Mouse (Mus musculus) gastrocnemius, postnatal 4 days (tissue): ENCODE measurements around the gene Gm42715. TPM values are rescaled to one million over a fixed set of nuclear protein-coding genes. Genes with fewer than 3 reads are reported as not detected.
A peak's percentile ranks its signal among the peaks of the same experiment; 100 is the strongest.
"Not testable (repeated sequence)": the region's sequence is repeated elsewhere in the genome, so short reads cannot be mapped to it uniquely, and the experiment has no call there.

Source experiments
- DNase-seq, 2 experiments: peaks; one replicate each; pipeline ENCODE4 v3.0.0; 2021 to 2022; ENCODE audit warnings: low spot score in 2 of 2, mixed read lengths in 2 of 2
- total RNA-seq, 2 experiments: library from RNA; stranded (reverse); gene quantifications; 2 replicates each; pipeline ENCODE4 v1.2.3; 2021

The Gm42715 gene
- total RNA-seq, 2 experiments from 2014 or later = 15.0 to 19.1 TPM

DNA sequence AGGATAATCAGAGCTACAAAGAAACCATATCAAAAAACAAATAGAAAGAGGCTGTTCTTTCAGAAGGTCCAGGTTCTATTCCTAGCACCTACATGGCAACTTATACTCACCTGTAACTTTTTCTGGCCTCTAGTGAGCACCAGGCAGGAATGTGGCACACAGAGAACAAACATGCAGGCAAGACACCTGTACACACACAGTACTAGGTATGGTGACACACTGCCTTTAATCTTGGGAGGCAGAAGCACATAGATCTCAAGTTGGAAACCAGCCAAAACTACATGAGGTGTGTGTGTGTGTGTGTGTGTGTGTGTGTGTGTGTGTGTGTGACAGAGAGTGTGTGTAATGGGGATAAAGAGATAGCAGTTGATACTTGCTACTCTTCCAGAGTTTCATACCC, 24.7 kb upstream of the Gm42715 start:
- no peak for DNase-seq

DNA sequence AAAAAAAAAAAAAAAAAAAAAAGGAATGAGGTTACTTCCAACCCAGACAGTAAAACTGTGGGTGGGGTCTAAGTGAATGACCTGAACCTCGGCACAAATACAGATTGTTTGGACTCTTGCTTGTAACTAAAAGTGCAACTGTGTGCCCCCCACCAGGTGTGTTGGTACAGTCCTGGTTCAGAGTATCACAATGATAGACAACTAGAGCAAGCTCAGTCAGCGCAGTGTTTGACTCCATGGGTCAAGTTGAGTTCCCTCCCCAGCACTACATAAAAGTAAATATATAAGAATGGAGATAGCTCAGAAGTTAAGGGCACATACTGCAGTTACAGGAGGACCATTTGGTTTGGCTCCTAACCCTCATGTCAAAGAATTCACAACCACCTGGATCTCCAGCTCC, 22.0 kb upstream of the Gm42715 start:
- no peak for DNase-seq

DNA sequence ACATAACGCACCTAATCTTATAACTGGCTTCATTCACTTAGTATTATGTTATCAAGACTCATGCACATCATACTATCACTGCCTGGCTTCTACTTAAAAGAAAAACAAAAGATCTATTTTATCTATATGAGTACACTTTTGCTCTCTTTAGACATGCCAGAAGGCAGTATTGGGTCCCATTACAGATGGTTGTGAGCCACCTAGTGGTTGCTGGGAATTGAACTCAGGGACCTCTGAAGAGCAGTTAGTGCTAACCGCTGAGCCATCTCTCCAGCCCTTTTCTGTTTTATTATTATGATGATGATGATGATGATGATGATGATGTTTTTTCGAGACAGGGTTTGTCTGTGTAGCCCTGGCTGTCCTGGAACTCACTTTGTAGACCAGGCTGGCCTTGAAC, 21.0 kb upstream of the Gm42715 start:
- DNase-seq = no peak

DNA sequence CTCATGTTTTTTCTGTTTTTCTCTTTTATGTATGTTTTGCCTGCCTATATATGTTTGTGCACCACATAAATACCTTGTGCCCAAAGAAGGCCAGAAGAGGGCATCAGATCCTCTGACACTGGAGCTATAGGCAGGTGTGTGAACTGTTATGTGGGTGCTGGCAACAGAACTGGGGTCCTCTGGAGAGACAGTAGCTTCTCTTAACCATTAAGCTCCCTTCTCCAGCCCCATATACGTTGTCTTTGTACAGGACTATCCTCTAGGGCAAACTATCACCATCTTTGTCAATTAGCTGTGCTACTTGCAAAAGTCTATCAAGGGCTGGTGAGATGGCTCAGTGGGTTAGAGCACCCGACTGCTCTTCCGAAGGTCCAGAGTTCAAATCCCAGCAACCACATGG, 11.1 kb upstream of the Gm42715 start:
- DNase-seq = no peak

DNA sequence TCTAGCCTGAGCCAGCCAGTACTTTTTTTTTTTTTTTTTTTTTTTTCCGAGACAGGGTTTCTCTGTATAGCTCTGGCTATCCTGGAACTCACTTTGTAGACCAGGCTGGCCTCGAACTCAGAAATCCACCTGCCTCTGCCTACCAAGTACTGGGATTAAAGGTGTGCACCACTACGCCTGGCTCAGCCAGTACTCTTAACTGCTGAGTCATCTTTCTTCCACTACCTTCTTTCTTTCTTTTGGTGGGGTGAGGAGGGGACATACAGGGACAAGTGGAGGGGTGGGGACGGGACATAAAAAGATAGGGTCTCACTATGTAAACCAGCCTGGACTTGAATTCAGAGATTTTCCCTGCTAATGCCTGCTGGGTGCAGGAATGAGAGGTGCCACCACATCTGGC, 9.6 kb upstream of the Gm42715 start:
- not testable (repeated sequence) for DNase-seq

DNA sequence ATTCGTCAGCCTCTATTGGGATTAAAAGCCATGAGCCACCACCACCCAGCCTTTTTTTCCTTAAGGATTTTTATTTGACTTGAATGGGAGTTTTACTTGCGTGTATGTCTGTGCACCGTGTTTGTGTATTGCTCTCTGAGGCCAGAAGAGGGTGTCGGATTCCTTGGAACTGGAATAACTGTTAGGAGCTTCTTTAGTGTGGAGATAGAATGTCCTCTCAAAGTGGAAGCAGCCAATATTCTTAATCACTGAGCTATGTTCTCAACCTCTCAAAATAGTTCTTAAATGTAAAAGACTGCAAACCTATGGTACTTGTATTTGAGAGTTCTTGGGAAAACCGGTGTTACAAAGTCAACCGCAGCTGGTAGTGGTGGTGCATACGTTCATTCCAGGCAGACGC, 8.1 kb upstream of the Gm42715 start:
- no peak for DNase-seq

DNA sequence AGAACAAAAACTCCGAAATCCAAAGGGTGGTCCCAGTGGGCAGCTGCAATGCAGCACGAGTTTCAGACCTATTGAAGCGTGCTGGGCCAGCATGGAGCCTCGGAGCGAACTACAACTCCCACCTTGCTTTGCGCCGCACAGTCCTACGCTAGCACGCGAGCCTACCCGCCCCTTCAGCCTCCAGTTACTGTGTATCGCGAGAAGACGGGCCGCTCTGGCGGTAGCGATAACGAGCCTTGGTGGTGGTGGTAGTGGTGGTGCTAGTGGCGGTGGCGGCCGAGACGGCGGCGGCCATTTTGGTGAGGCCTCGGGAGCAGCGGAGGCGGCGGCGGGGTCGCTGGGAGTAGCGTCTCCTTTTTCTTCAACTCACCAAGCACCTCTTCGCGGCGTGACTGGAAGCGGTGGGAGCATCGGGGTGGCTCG, 7.6 kb upstream of the Gm42715 start, which contains the start of gene Srcap:
Gene Srcap, plus strand, starts transcription at position 176 of the 423 bp plus-strand sequence.
- peak; percentile 84 to 95 for DNase-seq

DNA sequence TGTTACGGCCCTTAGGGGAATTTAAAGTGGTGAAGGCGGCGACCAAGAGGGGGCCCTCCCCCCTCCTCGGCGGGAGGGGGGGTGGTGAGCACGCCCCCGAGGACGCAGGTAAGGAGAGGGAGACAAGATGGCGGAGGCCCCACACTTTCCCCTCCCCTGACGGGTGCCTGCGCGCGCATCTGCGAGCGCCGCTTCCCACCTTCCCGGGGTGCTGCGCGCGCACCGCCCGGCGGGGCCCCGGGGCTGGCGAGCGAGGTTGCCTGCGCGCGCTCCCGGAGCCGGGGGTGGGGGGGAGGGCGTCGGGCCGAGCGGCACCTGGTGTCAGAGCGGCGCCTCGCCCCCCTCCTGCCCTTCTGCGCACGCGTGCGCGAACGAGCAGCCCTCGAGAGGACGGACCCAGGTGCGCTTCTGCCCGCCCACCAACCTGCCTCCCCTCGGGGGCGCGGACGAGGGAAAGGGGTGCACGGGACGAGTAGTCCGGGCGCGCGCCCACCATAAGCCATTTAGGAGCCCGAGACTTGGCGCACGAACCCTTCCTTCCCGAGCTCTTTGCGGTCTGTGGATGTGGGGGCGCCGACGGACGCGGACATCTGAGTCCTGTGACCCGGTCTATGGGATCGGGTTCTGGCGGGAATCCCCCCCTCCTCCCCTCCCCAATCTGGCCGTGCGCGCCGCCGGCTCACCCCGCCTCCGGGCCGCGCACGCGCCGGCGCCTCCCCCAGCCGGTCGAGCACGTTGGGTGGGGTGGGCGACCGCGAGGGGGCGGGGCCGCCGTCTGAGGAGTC, 7.0 kb upstream of the Gm42715 start:
- DNase-seq = peak; percentile 90 to 93

DNA sequence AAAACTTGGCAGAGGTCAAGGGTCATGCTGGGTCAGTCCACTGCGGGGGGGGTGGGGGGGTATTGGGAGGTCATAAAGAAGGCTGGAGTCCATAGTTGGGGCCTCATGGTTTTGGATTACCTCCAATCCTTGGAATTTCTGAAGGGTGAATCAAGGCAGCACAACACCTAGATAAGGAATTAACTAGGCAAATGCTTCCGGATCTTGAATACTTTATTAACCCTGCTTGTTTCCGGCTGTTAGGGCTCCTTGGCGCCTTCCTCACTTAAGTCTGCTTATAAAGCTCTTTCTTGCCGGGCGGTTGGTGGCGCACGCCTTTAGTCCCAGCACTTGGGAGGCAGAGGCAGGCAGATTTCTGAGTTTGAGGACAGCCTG, 6.4 kb upstream of the Gm42715 start:
- DNase-seq = no peak

DNA sequence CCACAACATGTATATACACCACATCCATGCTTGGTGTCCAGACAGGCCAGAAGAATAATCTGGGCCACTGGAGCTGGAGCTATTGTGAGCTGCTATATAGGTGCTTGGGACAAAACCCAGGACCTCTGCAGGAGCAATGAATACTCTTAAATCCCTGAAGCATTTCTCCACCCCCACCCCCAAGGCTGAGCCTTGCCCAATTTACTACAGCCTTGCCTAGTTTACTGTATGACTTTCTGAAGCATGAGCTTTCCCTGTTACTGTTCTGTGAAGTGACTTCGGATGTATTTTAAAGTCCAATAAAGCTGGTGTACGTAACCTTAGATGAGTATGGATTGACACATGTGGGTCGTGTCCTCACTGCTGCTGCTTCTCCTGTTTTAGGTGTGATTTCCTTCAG, 5.6 kb upstream of the Gm42715 start:
- no peak for DNase-seq

DNA sequence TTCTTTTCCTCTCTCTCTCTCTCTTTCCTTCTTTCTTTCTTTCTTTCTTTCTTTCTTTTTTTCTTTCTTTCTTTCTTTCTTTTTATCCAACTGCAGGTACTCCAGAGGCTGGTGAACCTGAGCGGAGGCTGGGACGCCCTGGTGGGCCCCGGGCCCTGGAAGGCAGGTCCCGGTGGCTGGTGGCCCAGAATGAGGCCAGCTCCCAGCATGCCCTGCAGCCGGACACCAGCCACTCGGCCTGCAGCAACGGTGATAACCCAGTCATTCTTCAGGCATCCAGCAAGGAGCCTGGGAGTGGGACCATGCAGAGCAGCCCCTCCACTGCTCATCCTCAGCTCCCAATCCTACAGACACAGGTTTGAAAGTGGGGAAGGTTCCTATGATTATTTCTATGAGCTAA, 3.5 kb upstream of the Gm42715 start:
- no peak for DNase-seq

DNA sequence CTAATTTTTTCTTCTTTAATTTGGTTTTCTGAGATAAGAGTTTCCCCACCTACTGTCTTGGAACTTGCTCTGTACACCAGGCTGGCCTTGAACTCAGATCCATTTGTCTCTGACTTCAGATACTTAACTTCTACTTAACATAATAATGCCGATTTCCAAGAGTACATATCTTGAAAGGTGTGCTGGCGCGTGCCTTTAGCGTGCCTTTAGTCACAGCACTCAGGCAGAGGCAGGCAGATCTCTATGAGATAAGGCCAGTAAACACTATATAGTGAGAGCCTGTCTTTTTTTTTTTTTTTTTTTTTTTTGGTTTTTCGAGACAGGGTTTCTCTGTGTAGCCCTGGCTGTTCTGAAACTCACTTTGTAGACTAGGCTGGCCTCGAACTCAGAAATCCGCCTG, 3.0 kb upstream of the Gm42715 start:
- no peak for DNase-seq

DNA sequence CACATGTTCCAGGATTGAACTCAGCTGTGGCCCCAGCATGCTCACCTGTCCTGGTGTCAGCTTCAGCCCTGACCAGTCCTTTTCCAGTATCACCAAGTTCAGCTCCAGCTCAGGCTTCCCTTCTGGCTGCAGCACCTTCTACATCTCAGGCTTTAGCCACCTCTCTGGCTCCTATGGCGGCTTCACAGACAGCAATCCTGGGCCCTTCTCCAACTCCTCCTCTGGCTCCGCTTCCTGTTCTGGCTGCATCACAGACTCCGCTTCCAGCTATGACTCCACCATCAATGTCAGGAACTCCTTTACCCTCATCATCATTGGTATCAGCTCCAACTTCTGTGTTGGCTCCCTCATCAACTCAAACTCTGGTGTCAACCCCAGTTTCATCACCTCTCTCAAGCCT, 22.3 kb downstream of the Gm42715 start:
- no peak for DNase-seq

DNA sequence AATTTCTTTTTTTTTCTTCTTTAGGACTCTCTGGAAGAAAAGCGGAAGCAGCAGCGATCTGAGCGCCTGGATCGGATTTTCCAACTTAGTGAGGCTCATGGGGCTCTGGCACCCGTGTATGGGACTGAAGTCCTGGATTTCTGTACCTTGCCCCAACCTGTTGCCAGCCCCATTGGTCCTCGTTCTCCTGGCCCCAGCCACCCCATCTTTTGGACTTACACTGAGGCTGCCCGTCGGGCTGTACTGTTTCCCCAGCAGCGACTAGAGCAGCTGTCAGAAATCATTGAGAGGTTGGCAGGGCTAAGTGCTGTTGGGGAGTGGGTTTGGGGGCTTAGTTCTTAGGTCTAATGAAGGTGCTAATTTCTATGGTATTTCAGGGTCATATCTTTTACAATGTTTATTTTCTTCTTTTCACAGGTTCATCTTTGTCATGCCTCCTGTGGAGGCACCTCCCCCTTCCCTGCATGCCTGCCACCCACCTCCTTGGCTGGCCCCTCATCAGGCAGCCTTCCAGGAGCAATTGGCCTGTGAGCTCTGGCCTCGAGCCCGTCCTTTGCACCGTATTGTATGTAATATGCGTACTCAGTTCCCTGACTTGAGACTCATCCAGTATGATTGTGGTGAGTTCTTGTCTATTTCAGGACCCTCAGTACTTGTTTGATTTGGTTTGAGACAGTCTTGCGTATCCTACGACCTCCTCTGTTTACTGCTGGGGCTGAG, 29.9 kb downstream of the Gm42715 start:
- no peak for DNase-seq

DNA sequence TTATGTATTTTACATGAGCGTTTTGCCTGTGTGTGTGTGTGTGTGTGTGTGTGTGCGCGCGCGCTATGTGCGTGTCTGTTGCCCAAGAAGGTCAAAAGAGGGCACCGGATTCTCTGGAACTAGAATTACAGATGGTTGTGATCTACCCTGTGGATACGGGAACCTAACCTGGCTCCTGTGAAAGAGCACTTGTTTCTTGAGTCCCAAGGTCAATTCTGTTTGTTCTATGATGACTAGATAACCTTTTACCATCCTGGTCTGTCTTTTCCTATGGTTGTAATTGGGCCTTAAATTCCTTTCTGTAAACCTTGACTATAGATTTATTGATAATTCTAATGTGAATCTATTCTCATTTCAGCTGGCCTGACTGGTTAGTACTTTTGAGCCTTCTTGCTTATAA, 32.2 kb downstream of the Gm42715 start:
- DNase-seq = no peak

DNA sequence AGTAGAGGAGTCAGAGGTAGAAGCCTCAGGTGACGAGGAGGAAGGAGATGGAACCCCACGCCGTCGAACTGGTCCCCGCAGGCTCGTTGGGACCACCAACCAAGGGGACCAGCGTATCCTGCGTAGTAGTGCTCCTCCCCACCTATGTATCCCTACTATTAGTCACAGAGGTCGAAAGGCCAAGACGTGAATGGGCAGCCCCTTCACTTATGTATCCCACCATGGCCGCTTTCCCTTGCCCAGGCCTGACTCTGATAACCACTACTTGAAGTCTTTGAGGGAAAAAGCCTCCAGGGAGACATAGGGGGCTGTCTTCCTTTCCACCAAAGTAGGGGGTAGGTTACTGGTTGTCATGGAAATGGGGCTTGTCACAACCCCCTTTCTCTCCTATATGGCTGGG, 41.2 kb downstream of the Gm42715 start:
- DNase-seq = no peak

DNA sequence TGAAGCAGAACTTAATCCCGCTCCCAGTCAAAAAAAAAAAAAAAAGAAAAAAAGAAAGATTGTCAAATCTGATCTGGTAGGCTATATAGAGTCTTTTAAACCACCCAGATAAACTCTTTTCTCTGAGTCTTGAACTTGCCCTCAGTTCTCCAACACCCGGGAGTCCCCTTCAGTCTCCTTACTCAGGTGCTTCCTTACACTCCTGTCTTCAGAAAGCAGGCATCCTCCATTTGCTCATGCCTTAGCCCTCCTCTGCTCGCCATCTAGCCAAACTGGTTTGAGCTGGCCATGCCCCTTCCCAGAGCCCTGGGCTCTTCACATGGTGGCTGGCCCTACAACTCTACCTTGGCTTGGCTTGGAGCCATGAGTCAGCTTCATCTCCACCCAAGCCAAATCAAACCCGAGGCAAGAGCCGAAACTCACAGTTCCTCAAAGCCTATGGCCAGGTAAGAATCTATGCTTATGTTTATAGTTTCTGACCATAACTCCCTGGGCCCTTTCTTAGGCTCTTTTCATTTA, 42.0 kb downstream of the Gm42715 start, which contains the start of gene Tmem265:
Gene Tmem265, plus strand, starts transcription at position 51 of the 519 bp plus-strand sequence.
- DNase-seq = no peak

DNA sequence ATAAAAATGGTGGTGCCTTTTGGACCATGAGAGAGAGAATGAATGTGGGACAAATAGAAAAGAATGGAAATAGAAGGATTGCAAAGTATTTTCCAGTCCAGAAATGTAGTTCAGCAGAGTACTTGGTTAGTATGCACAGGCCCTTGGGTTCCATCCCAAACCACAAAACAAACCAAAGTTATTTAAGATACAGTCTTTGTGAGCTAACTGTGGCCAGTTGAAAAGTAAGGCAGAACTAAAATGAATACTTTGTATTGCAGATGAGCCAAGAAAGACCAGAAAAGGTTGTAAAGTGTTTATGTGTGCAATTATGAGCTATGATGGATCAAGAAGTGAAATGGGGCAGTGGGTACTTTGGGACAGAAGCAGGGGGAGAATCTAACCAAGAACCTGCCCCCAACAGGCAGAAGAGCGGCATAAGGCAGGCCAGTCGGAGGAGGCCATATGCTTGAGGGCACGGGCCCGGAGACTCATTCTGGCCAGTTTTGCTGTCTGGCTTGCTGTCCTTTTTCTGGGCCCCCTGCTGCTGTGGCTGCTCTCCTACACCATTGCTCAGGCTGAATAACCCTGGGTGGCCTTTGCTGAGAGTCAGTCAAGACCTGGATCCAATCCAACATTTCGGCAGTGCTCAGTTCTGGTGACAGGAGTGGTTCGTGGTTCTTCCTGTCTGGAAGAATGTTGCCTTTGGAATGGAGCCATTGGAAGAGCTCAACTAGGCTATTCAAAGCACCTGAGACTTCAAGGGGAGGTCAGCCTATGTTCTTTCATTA, 45.2 kb downstream of the Gm42715 start:
- DNase-seq = no peak

DNA sequence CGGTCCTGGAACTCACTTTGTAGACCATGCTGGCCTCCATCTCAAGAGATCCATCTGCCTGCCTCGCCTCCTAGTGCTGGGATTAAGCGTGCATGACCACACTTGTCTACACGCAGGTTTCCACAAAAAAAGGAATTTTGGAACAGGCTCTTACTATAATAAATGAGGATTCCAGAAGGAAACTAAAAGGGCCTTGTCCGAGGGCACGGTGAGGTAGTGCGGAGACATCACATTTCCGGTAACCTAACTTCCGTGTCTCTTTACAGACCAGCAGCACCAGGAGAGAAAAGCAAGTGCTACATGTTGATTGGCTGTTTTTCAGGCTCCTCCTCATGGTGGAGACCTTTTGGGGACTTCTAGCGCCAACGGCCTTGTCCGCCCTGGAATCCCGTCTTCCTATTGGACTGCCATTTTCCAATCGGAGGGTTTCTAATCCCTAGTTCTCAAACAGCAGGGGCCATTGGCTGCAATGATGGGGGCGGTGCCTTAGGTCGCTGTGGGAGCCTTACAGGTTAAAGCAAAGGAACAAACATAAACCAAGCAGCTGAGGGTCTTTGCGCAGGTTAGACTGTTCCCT, 53.6 kb downstream of the Gm42715 start, which contains the start of gene Phkg2:
Gene Phkg2, plus strand, starts transcription at position 446 of the 577 bp plus-strand sequence.
- peak; percentile 61 to 85 for DNase-seq

DNA sequence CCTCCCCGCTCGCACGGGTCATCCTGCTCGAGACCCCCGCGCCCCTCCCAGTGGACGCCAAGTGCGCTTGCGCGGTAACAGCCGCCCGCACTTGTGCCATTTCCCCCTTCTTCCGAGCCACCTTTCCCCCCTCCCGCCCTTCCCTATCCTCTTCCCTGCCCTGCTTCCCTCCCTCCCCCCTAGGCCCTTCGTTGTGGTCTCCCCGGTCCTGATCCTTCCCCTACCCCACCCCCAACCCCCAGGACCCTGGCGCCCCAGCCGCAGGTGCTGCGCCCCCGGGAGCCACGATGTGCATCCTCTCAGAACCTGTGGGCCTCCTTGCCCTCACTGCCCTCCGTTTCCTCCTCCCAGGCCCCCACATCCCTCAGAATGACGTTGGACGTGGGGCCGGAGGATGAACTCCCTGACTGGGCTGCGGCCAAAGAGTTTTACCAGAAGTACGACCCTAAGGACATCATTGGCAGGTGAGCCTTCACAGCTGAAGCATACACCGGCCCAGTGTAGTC, 54.2 kb downstream of the Gm42715 start:
- peak in 1 of 2 experiments; percentile 22 for DNase-seq

DNA sequence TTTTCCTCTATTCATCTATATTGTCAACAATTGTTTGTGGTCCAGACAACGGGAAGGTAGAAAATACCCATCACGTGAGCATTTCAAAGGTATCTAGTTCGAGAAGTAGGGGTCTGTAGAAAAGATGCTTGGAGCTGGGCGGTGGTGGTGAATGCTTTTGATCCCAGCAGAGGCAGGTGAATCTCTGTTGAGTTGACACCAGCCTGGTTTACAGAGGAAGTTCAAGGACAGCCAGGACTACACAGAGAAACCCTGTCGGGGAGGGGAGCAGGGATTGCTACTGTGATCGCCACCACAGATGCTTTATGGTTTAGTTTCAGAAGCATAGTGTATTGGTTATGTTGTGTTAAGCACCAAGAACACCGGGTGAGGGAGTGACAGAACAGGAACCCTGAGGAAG, 54.7 kb downstream of the Gm42715 start:
- DNase-seq = no peak
